Mouse (Mus musculus) hindbrain, embryonic 16.5 days (tissue): ENCODE results near the gene Majin. TPM values are rescaled to one million over a fixed set of nuclear protein-coding genes. Genes with fewer than 3 reads are reported as not detected.

ENCODE experiments used
- ATAC-seq: fragments of 200-750 bp; cut with Nextera tagmentation; 2 replicates; pipeline ENCODE4 v1.8.0; 2017; ENCODE audit warnings: moderate TSS enrichment, moderate library complexity
- H3K27ac ChIP-seq: fragments of 300-500 bp; sonication (generic); 2 replicates; pipeline ENCODE4 v1.5.1; 2014; ENCODE audit warnings: low read depth, mild to moderate bottlenecking, control low read depth, low read length, moderate library complexity
- H3K27me3 ChIP-seq: fragments of 300-500 bp; sonication (generic); replicated peaks from 2 replicates; pipeline ENCODE4 v1.6.1; 2014; ENCODE audit warnings: low read length; ENCODE audit not compliant: control insufficient read depth, insufficient read depth
- H3K36me3 ChIP-seq: fragments of 300-500 bp; sonication (generic); 2 replicates; pipeline ENCODE4 v1.6.1; 2014; ENCODE audit warnings: mild to moderate bottlenecking, low read length, moderate library complexity, mixed read lengths; ENCODE audit not compliant: control insufficient read depth, insufficient read depth
- H3K4me1 ChIP-seq: fragments of 300-500 bp; sonication (generic); 2 replicates; pipeline ENCODE4 v1.6.1; 2014; ENCODE audit warnings: low read depth, low read length; ENCODE audit not compliant: control insufficient read depth, insufficient read depth
- H3K4me2 ChIP-seq: fragments of 300-500 bp; sonication (generic); 2 replicates; pipeline ENCODE4 v1.6.1; 2014; ENCODE audit warnings: mild to moderate bottlenecking, low read length, control low read depth, moderate library complexity
- H3K4me3 ChIP-seq: fragments of 300-500 bp; sonication (generic); 2 replicates; pipeline ENCODE4 v1.5.1; 2014; ENCODE audit warnings: mild to moderate bottlenecking, low read length, control low read depth, moderate library complexity
- H3K9ac ChIP-seq: fragments of 300-500 bp; sonication (generic); 2 replicates; pipeline ENCODE4 v1.6.1; 2014; ENCODE audit warnings: low read depth, mild to moderate bottlenecking, control low read depth, low read length, moderate library complexity
- H3K9me3 ChIP-seq: fragments of 300-500 bp; sonication (generic); 2 replicates; pipeline ENCODE4 v1.6.1; 2014; ENCODE audit warnings: mild to moderate bottlenecking, low read length, moderate library complexity; ENCODE audit not compliant: control insufficient read depth
- WGBS: fragments of 180-500 bp; shearing (Covaris S2); extraction: QIAGEN DNeasy Blood & Tissue Kit; methylation state at CpG from one replicate; pipeline ENCODE4 v1.1.7; 2014; 5-methylcytosine and 5-hydroxymethylcytosine counted together
- polyA plus RNA-seq: library from polyadenylated mRNA; unstranded; fragments of >200 nt; fragmentation: Nextera tagmentation; extraction: Ambion mirVana; gene quantifications from 2 replicates; pipeline ENCODE4 v1.2.1, GENCODE M21; 2015

The Majin gene
- polyA plus RNA-seq, 1 experiment from 2014 or later, result 0.10 TPM

GRCm38 (mm10) chr19:6206716-6207115 is 22.5 kb downstream of the Majin start:
- WGBS, result 73% methylated on average over 5 of the region's 5 CpGs
- Histone ChIP-seq H3K27me3 (no peaks in the 10 kb centered on the region), H3K27ac (no peak overlapping the region), H3K9ac (no peak overlapping the region), H3K4me2 (no peak overlapping the region), H3K9me3 (no peaks in the 10 kb centered on the region), H3K36me3 (no peaks in the 10 kb centered on the region), H3K4me3 (no peak overlapping the region), H3K4me1 (no peaks in the 10 kb centered on the region)
- ATAC-seq, result no peak

GRCm38 (mm10) chr19:6216046-6216705 is 32.0 kb downstream of the Majin start:
- no peaks in the 10 kb centered on the region for H3K36me3 ChIP-seq
- H3K4me1 ChIP-seq, result no peaks in the 10 kb centered on the region
- no peak overlapping the region for H3K27ac ChIP-seq
- no peaks in the 10 kb centered on the region for H3K27me3 ChIP-seq
- no peaks in the 10 kb centered on the region for H3K9me3 ChIP-seq
- no peak overlapping the region for H3K4me2 ChIP-seq
- H3K4me3 ChIP-seq, result no peak overlapping the region
- no peak for ATAC-seq
- 82% methylated on average over 6 of the region's 6 CpGs for WGBS
- H3K9ac ChIP-seq, result no peak overlapping the region

- Histone ChIP-seq H3K9me3 (no peaks in the 10 kb centered on the region), H3K4me1 (no peaks in the 10 kb centered on the region), H3K27ac (no peak overlapping the region), H3K4me3 (no peak overlapping the region), H3K9ac (no peak overlapping the region), H3K4me2 (no peak overlapping the region), H3K27me3 (no peaks in the 10 kb centered on the region), H3K36me3 (no peaks in the 10 kb centered on the region)
- ATAC-seq, result no peak
- 69% methylated on average over 6 of the region's 6 CpGs for WGBS
These were observed 34.4 kb downstream of the Majin start for GRCm38 (mm10) chr19:6218606-6219005.

- H3K36me3 ChIP-seq, result peaks cover 28% of the 10 kb centered on the region
- WGBS, result 33% methylated on average over 2 of the region's 2 CpGs
These were observed 41.9 kb downstream of the Majin start, which contains the start of gene Gpha2 for GRCm38 (mm10) chr19:6226135-6226534. TSS of gene Gpha2 (plus strand) at chr19:6226380.

GRCm38 (mm10) chr19:6226763-6227162 is 42.6 kb downstream of the Majin start:
- WGBS, result 91% methylated on average over 14 of the region's 14 CpGs

More at GRCm38 (mm10) chr19:6226135-6226534, 41.9 kb downstream of the Majin start, which contains the start of gene Gpha2:
- H3K4me3 ChIP-seq, result no peak within 1 kb of the TSS
- ATAC-seq, result no peak
- no peak within 1 kb of the TSS for H3K27ac ChIP-seq
- no peaks in the 10 kb centered on the region for H3K4me1 ChIP-seq
- no peak within 1 kb of the TSS for H3K9ac ChIP-seq
- no peaks in the 10 kb centered on the region for H3K27me3 ChIP-seq
- H3K4me2 ChIP-seq, result no peak within 1 kb of the TSS
- H3K9me3 ChIP-seq, result no peaks in the 10 kb centered on the region

GRCm38 (mm10) chr19:6227864-6228263 is 43.7 kb downstream of the Majin start:
- 74% methylated on average over 4 of the region's 4 CpGs for WGBS
- ATAC-seq, result no peak
- Histone ChIP-seq H3K27ac (no peak overlapping the region), H3K36me3 (peaks cover 38% of the 10 kb centered on the region), H3K9ac (no peak overlapping the region), H3K4me3 (no peak overlapping the region), H3K27me3 (no peaks in the 10 kb centered on the region), H3K4me1 (no peaks in the 10 kb centered on the region), H3K4me2 (no peak overlapping the region), H3K9me3 (no peaks in the 10 kb centered on the region)

More at GRCm38 (mm10) chr19:6226763-6227162, 42.6 kb downstream of the Majin start:
- H3K9ac ChIP-seq, result no peak overlapping the region
- peak; percentile 25; the same call in 1 of the 2 replicates for ATAC-seq
- H3K4me3 ChIP-seq, result no peak overlapping the region
- no peak overlapping the region for H3K27ac ChIP-seq
- H3K27me3 ChIP-seq, result no peaks in the 10 kb centered on the region
- H3K4me1 ChIP-seq, result no peaks in the 10 kb centered on the region
- peaks cover 29% of the 10 kb centered on the region for H3K36me3 ChIP-seq
- H3K9me3 ChIP-seq, result no peaks in the 10 kb centered on the region
- H3K4me2 ChIP-seq, result no peak overlapping the region

GRCm38 (mm10) chr19:6230411-6230810 is 46.2 kb downstream of the Majin start:
- no peaks in the 10 kb centered on the region for H3K27me3 ChIP-seq
- no peaks in the 10 kb centered on the region for H3K9me3 ChIP-seq
- H3K4me1 ChIP-seq, result peaks cover 13% of the 10 kb centered on the region
- no peak overlapping the region for H3K4me2 ChIP-seq
- WGBS, result 92% methylated on average over 4 of the region's 4 CpGs
- peaks cover 38% of the 10 kb centered on the region for H3K36me3 ChIP-seq
- H3K4me3 ChIP-seq, result no peak overlapping the region
- no peak overlapping the region for H3K27ac ChIP-seq
- H3K9ac ChIP-seq, result no peak overlapping the region
- ATAC-seq, result no peak

GRCm38 (mm10) chr19:6231036-6231435 is 46.8 kb downstream of the Majin start:
- Histone ChIP-seq H3K27me3 (no peaks in the 10 kb centered on the region), H3K4me1 (peaks cover 13% of the 10 kb centered on the region), H3K27ac (no peak overlapping the region), H3K9me3 (no peaks in the 10 kb centered on the region), H3K4me3 (no peak overlapping the region), H3K9ac (no peak overlapping the region), H3K4me2 (no peak overlapping the region), H3K36me3 (peaks cover 38% of the 10 kb centered on the region)
- ATAC-seq, result no peak
- WGBS, result 82% methylated on average over 2 of the region's 2 CpGs

GRCm38 (mm10) chr19:6233647-6234046 is 49.5 kb downstream of the Majin start:
- ATAC-seq, result no peak
- Histone ChIP-seq H3K4me3 (no peak overlapping the region), H3K9ac (no peak overlapping the region; the same call in 1 of the 2 replicates)

More at GRCm38 (mm10) chr19:6233647-6234046, 49.5 kb downstream of the Majin start:
- no peaks in the 10 kb centered on the region for H3K9me3 ChIP-seq
- WGBS, result 83% methylated on average over 16 of the region's 16 CpGs
- H3K4me2 ChIP-seq, result no peak overlapping the region
- no peak overlapping the region for H3K27ac ChIP-seq
- H3K4me1 ChIP-seq, result peaks cover 16% of the 10 kb centered on the region
- peaks cover 28% of the 10 kb centered on the region for H3K36me3 ChIP-seq
- H3K27me3 ChIP-seq, result no peaks in the 10 kb centered on the region
